Mouse (Mus musculus) limb, embryonic 14.5 days (tissue): ENCODE data around the gene Kif26b. TPM values are rescaled to one million over a fixed set of nuclear protein-coding genes. Genes with fewer than 3 reads are reported as not detected.

Source experiments
- ATAC-seq: fragments of 200-750 bp; cut with Nextera tagmentation; 2 replicates; pipeline ENCODE4 v1.8.0; 2017; ENCODE audit warnings: low read depth, moderate number of reproducible peaks, moderate TSS enrichment; ENCODE audit not compliant: low FRiP score
- DNase-seq: peaks from one replicate; pipeline ENCODE4 v3.0.0-alpha.2; 2015; ENCODE audit warnings: low spot score
- H3K27ac ChIP-seq: fragments of 300-500 bp; sonication (generic); replicated peaks from 2 replicates; pipeline ENCODE4 v1.5.1; 2014; ENCODE audit warnings: low read depth, mild to moderate bottlenecking, low read length, moderate library complexity, mixed read lengths
- H3K27me3 ChIP-seq: fragments of 300-500 bp; sonication (generic); 2 replicates; pipeline ENCODE4 v1.6.1; 2014; ENCODE audit warnings: low read length, mixed read lengths; ENCODE audit not compliant: control insufficient read depth, insufficient read depth
- H3K36me3 ChIP-seq: fragments of 300-500 bp; sonication (generic); 2 replicates; pipeline ENCODE4 v1.6.1; 2014; ENCODE audit warnings: mild to moderate bottlenecking, low read length, moderate library complexity, mixed read lengths; ENCODE audit not compliant: control insufficient read depth, insufficient read depth
- H3K4me1 ChIP-seq: fragments of 300-500 bp; sonication (generic); 2 replicates; pipeline ENCODE4 v1.6.1; 2014; ENCODE audit warnings: antibody characterized with exemption, low read length, mixed read lengths; ENCODE audit not compliant: control insufficient read depth, insufficient read depth
- H3K4me2 ChIP-seq: fragments of 300-500 bp; sonication (generic); replicated peaks from 2 replicates; pipeline ENCODE4 v1.6.1; 2014; ENCODE audit warnings: low read depth, mild to moderate bottlenecking, low read length, moderate library complexity; ENCODE audit not compliant: severe bottlenecking
- H3K4me3 ChIP-seq: fragments of 300-500 bp; sonication (generic); replicated peaks from 2 replicates; pipeline ENCODE4 v1.5.1; 2014; ENCODE audit warnings: low read length
- H3K9ac ChIP-seq: fragments of 300-500 bp; sonication (generic); 2 replicates; pipeline ENCODE4 v1.6.1; 2014; ENCODE audit warnings: mild to moderate bottlenecking, low read depth, low read length, moderate library complexity; ENCODE audit not compliant: severe bottlenecking
- H3K9me3 ChIP-seq: fragments of 300-500 bp; sonication (generic); 2 replicates; pipeline ENCODE4 v1.6.1; 2016; ENCODE audit warnings: low read length; ENCODE audit not compliant: control insufficient read depth
- POLR2A ChIP-seq: fragments of 200-500 bp; IDR thresholded peaks from 2 replicates; pipeline ENCODE4 v1.8.0; 2012; ENCODE audit warnings: inconsistent platforms, mild to moderate bottlenecking, moderate library complexity, borderline replicate concordance; ENCODE audit not compliant: insufficient read depth, insufficient read length; ENCODE audit errors: extremely low read depth
- WGBS: fragments of 180-500 bp; shearing (Covaris S2); extraction: QIAGEN DNeasy Blood & Tissue Kit; methylation state at CpG from one replicate; pipeline ENCODE4 v1.1.7; 2014; 5-methylcytosine and 5-hydroxymethylcytosine counted together
- polyA plus RNA-seq, 2 experiments: library from polyadenylated mRNA; depleted of rRNA in 1 of 2; stranded (reverse) in 1 of 2; unstranded in 1 of 2; fragments of >200 nt; fragmentation: Nextera tagmentation in 1 of 2; extraction: Ambion mirVana in 1 of 2; gene quantifications; 2 replicates each; pipeline versions ENCODE4 v1.2.1 to v1.2.3; 2012 to 2014

Kif26b gene
- polyA plus RNA-seq, 2 experiments = 8.7 to 8.8 TPM

DNA sequence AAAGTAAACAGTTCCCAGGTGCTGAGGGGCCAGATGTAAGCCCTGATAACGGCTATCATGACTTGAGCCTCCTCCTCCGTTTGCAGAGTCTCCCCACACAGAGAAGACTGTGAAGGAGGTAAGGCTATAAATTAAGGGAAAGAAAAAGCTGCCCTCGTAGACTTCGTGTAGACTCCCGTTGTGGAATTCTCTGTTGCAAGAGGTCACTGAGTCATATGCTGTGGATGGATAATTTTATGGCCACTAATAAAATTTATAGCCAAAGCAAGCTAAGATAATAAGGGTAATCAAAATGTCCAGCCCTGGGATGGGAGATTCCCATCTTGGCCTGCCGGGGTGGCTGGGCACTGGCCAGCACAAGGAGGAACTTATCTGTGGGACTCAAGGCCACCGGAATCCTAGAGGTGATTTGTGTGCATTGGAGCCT is 179.0 kb downstream of the Kif26b start:
- no peaks in the 10 kb centered on the region for H3K4me1 ChIP-seq
- H3K9ac ChIP-seq = no peak overlapping the region
- H3K27me3 ChIP-seq = peaks cover 4% of the 10 kb centered on the region; the same call in 1 of the 2 replicates
- DNase-seq (no peak), ATAC-seq (no peak)
- no peak overlapping the region for H3K4me2 ChIP-seq
- H3K27ac ChIP-seq = no peak overlapping the region
- no peaks in the 10 kb centered on the region for H3K9me3 ChIP-seq
- 24% methylated on average over 7 of the region's 7 CpGs for WGBS
- H3K4me3 ChIP-seq = no peak overlapping the region
- TF ChIP-seq POLR2A = no peak
- H3K36me3 ChIP-seq = no peaks in the 10 kb centered on the region

DNA sequence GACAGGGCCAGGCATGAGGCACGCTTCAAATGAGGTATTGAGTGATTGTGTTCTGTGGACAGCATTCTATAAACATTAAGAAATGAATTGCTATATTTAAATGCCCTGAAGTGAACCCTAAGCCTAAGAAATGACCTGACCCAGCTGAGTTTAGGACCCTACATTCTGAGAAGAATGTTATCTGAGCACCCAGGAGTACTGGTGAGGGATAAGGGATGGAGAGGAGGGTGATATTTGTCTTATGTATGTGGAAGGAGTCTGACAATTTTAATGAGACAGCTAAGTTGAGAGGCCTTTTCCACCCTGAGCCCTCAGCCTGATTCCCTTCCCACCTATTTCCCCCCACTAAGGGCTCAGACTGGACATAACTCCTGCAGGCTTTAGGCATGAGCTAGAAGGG is 179.4 kb downstream of the Kif26b start:
- TF ChIP-seq POLR2A = no peak
- Histone ChIP-seq H3K9me3 (no peaks in the 10 kb centered on the region), H3K27ac (no peak overlapping the region), H3K36me3 (no peaks in the 10 kb centered on the region), H3K4me3 (no peak overlapping the region), H3K4me2 (no peak overlapping the region), H3K9ac (no peak overlapping the region), H3K4me1 (no peaks in the 10 kb centered on the region), H3K27me3 (peaks cover 4% of the 10 kb centered on the region; the same call in 1 of the 2 replicates)
- DNase-seq (no peak), ATAC-seq (no peak)
- WGBS = 76% methylated on average over 1 of the region's 1 CpGs

DNA sequence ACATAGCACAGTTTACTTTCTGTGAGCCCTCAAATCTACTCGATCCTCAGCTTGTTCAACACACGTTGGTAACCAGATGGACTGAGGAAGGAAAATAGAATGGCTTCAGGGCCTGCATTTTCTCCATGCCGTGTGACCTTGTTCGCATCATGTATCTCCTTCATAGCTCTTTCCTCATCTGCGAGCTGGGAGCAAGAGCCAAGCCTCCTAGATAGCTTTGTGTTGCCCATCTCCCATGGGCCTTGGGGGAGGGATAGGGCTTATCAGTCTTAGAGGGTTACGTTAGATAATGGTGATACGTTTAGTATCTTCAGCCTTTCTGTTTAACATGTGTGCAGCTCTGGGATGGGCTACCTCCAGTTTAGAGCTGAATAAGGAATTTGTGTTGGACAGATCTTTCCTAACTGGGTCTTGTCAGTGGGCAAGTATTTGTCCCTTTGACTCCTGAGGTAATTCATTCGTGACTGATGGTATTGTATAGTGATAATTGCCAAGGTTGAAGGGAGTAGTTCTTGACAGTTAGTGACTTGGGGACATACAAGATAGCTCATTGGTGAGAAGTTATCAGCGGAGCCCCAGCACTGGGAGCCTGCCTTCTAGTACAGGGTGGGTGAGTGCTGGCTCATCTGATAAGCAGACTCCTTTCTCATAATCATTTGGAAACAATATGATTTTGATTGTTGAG is 183.4 kb downstream of the Kif26b start:
- no peak overlapping the region for H3K4me3 ChIP-seq
- no peak overlapping the region for H3K9ac ChIP-seq
- ATAC-seq (no peak), DNase-seq (no peak)
- WGBS = 83% methylated on average over 9 of the region's 9 CpGs
- H3K4me1 ChIP-seq = no peaks in the 10 kb centered on the region
- H3K9me3 ChIP-seq = no peaks in the 10 kb centered on the region
- TF ChIP-seq POLR2A = no peak
- H3K27ac ChIP-seq = no peak overlapping the region
- H3K27me3 ChIP-seq = no peaks in the 10 kb centered on the region
- 0 out of 2 replicates have a peak, but pooled peaks cover 4% of the 10 kb centered on the region for H3K36me3 ChIP-seq
- no peak overlapping the region for H3K4me2 ChIP-seq

DNA sequence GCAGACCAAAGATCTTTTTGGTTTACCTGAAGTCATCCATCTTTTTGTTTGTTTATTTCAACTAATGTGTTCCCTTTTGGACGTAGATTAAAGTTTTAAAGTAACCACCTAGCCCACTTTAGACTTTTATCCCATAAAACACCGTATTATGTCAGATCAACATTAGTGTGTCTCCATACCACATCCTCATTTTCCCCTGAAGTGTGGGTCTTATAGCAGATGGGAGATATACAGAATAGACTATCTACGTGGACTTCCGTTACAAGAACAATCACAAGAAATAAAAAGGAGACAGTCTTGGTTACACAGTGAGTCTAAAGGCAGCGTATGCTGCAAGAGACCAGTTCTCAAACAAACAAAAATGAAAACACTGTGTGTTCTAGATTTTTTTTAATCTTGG is 185.3 kb downstream of the Kif26b start:
- Histone ChIP-seq H3K36me3 (0 out of 2 replicates have a peak, but pooled peaks cover 4% of the 10 kb centered on the region), H3K27me3 (no peaks in the 10 kb centered on the region; the same call in 1 of the 2 replicates), H3K4me1 (no peaks in the 10 kb centered on the region), H3K4me3 (no peak overlapping the region), H3K9me3 (no peaks in the 10 kb centered on the region), H3K27ac (no peak overlapping the region), H3K4me2 (no peak overlapping the region), H3K9ac (no peak overlapping the region)
- DNase-seq (no peak), ATAC-seq (no peak)
- WGBS = 92% methylated on average over 5 of the region's 5 CpGs
- TF ChIP-seq POLR2A = no peak

DNA sequence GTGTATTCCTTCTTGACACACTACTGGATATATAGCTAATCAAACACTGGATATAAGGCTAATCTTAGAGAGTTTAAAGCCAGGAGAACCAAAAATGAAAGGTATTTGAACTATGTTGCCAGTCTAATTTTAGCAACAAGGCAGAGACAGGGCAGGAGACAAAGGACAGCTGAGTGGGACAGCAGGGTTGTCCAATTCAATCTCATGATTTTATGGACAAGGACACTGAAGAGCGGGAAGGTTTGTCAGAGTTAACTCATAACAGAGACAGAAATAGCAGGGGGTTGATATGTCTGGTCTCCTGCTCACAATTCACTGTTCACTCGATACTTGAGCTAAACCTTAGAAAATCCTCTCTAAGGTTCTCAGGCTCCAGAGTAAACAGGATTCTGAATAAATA is 187.5 kb downstream of the Kif26b start:
- no peaks in the 10 kb centered on the region for H3K4me1 ChIP-seq
- ATAC-seq = no peak
- no peak for DNase-seq

DNA sequence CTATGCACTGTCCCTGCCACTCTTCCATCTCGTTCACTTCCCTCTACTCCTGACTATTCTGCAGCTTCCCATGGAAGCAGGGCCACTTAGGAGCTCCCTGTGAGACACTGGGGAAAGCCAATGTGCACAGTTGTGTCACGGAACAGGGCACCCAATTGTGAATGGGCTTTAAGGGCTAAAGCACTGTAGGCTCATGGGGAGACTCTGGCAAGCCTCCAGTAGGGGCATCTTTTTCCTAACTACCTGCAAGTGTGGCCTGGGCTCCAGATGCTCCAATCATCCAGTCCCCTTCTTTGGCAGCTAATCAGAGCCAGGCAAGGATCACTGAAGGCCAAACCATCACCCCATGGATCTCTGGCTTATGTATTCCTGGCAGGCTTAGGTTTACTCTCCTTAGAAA is 191.9 kb downstream of the Kif26b start:
- WGBS = 49% methylated on average over 2 of the region's 2 CpGs
- TF ChIP-seq POLR2A = no peak
- H3K27ac ChIP-seq = no peak overlapping the region
- H3K4me2 ChIP-seq = no peak overlapping the region
- no peak overlapping the region for H3K9ac ChIP-seq
- H3K4me1 ChIP-seq = no peaks in the 10 kb centered on the region
- no peak overlapping the region for H3K4me3 ChIP-seq
- DNase-seq (no peak), ATAC-seq (no peak)
- H3K9me3 ChIP-seq = no peaks in the 10 kb centered on the region
- H3K36me3 ChIP-seq = 0 out of 2 replicates have a peak, but pooled peaks cover 2% of the 10 kb centered on the region
- no peaks in the 10 kb centered on the region; the same call in 1 of the 2 replicates for H3K27me3 ChIP-seq

More for the DNA sequence above, 187.5 kb downstream of the Kif26b start:
- Histone ChIP-seq H3K36me3 (0 out of 2 replicates have a peak, but pooled peaks cover 4% of the 10 kb centered on the region), H3K9me3 (no peaks in the 10 kb centered on the region), H3K9ac (no peak overlapping the region), H3K4me2 (no peak overlapping the region), H3K4me3 (no peak overlapping the region), H3K27me3 (no peaks in the 10 kb centered on the region; the same call in 1 of the 2 replicates), H3K27ac (no peak overlapping the region)
- 64% methylated on average over 2 of the region's 2 CpGs for WGBS
- TF ChIP-seq POLR2A = no peak
